Comparison of ENCODE assay signal across 20 mouse cellular contexts in genomic region chr17:29761938-29762337, GRCm38 (mm10). TPM values are rescaled to one million over a fixed set of nuclear protein-coding genes. Genes with fewer than 3 reads are reported as not detected.
DNase-seq lines count a peak whose midpoint lies in the region; ATAC-seq and TF ChIP-seq lines count a peak whose summit lies in the region.
"Had no signal": no experiment of that assay in that cellular context is flagged by ENCODE, and none has a peak within 500 bp of the region (broad histone marks: within the 10 kb centered on the region; RNA-seq: fewer than 3 reads in every experiment).

No protein-coding gene starts in this region.

- DNase-seq in lung, postnatal 10 days = peak; percentile 8
- no peak for DNase-seq in lung, postnatal 25 days (ENCODE audit: low spot score)
- DNase-seq in R1 (ENCODE audit: low read depth, low spot score) = peak; percentile 72
- no peak for DNase-seq in gastrocnemius, postnatal 36 days
- no peak for DNase-seq in left cerebral cortex, adult 2 months (ENCODE audit: extremely low spot score in 1 of 2, low spot score in 2 of 2)
- DNase-seq: layer of hippocampus, adult 9-11 months had no signal

- intact Hi-C loops in gastrocnemius, postnatal 36 days (cut with DNase I) = no loop called here
- intact Hi-C loops in left cerebral cortex, adult 2 months (cut with DNase I) = loop anchor here (5.0 kb wide), 1 partner anchor 120 kb away; no protein-coding TSS in a partner anchor

- H3K27ac ChIP-seq in left cerebral cortex, adult 2 months = no peak overlapping the region
- H3K27ac ChIP-seq: heart, embryonic 10.5 days; intestine, embryonic 15.5 days; kidney, postnatal 0 days; limb, embryonic 13.5 days; liver, embryonic 15.5 days; midbrain, embryonic 12.5 days; neural tube, embryonic 12.5 days had no signal

- 0 out of 2 replicates have a peak, but pooled peaks have one; percentile 37 for ATAC-seq in erythroblast, adult 5-6 weeks (replicated peaks; ENCODE audit: low FRiP score, poor library complexity, severe bottlenecking)
- ATAC-seq: forebrain, embryonic 16.5 days; hindbrain, embryonic 16.5 days; intestine, embryonic 15.5 days; Patski had no signal

- no peak for TF ChIP-seq CTCF in left cerebral cortex, adult 2 months (IDR thresholded peaks at IDR 0.05)

- no peak overlapping the region for H3K4me3 ChIP-seq in left cerebral cortex, adult 2 months
- H3K4me3 ChIP-seq: heart, embryonic 10.5 days; heart, embryonic 15.5 days; intestine, embryonic 15.5 days; limb, embryonic 13.5 days; liver, embryonic 15.5 days; megakaryocyte, embryonic 14.5 days; midbrain, embryonic 12.5 days; myocyte; neural tube, embryonic 12.5 days had no signal

RNA-seq across cellular contexts. Expression of gene Ccdc167, which starts 45.1 kb away (rescaled TPM):
- 6.5 and 7.7 TPM in 2 replicates for total RNA-seq in erythroblast, adult 5-6 weeks (2015; ENCODE audit: low replicate concordance)
- total RNA-seq in erythroblast, adult 5-6 weeks (2017; ENCODE audit: low replicate concordance) = 4.5 and 9.6 TPM in 2 replicates
- 1 to 10 TPM; 7.0 TPM for total RNA-seq in gastrocnemius, postnatal 36 days (2021)
- 10 to 100 TPM; 13.9 to 17.3 TPM for total RNA-seq in left cerebral cortex, adult 2 months (2021)

Comparison
In these comparisons a context has a peak if more than half of its experiments do, and no peak if none do; other contexts are left out.
1. DNase-seq: peak in lung, postnatal 10 days (single experiment) and R1 (single experiment); none in lung, postnatal 25 days (single experiment), gastrocnemius, postnatal 36 days (0 of 2) and left cerebral cortex, adult 2 months (0 of 2).